Mouse (Mus musculus): ENCODE measurements at regions not wholly inside any gene's neighbourhood (a gene's known extent, or its start where the extent isn't known, plus 50 kb on each side); places are given as distances from the start of the nearest gene placed in this dataset.

DNA sequence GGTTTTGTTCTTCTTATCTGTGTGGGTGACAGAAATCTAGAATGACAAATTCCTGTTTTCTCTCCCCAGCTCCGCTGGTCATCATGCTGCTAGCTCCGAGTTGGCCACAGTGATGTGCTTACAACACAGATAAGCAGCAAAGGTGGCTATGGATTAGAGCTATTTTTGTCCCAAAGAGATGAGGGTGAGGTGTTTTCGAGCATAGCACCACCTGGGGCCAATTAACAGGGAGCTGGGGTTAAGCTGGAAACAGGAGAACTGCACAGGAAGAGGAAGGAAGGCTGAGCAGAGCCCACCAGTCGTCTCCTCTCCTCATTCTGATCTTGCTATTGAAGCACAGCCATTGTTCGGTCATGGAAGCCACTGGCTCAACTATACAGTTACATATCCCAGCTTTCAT is 92.3 kb upstream of the Map1b start:
- no peaks in the 10 kb centered on the region for H3K79me2 ChIP-seq (ENCODE audit: control insufficient read depth, insufficient read depth, low read length, poor library complexity)
- H3K9ac ChIP-seq (ENCODE audit: control insufficient read depth, low read depth, low read length, poor library complexity, severe bottlenecking) = no peak overlapping the region
- DNase-seq (ENCODE audit: low read depth, low spot score) = no peak
- H3K36me3 ChIP-seq (ENCODE audit: control insufficient read depth in 1 of 2, insufficient read depth in 2 of 2, low read length in 2 of 2) = no peaks in the 10 kb centered on the region
- no peaks in the 10 kb centered on the region for H3K9me3 ChIP-seq (replicated peaks; ENCODE audit: insufficient read depth, low read length)
- TF ChIP-seq TCF12 (IDR thresholded peaks at IDR 0.05; ENCODE audit: low read depth, low read length) = no peak
- TF ChIP-seq ZC3H11A (IDR thresholded peaks at IDR 0.05; ENCODE audit: low read depth, low read length) = no peak
- no peak for TF ChIP-seq RAD21 (IDR thresholded peaks at IDR 0.05; ENCODE audit: low read depth, low read length)
- no peak for TF ChIP-seq ZMIZ1 (IDR thresholded peaks at IDR 0.05; ENCODE audit: low read depth, low read length)
- TF ChIP-seq NELFE (IDR thresholded peaks at IDR 0.05; ENCODE audit: low read depth, low read length) = no peak
- TF ChIP-seq GABPA (IDR thresholded peaks at IDR 0.05; ENCODE audit: low read depth, low read length) = no peak
- no peak for TF ChIP-seq MYB (IDR thresholded peaks at IDR 0.05; ENCODE audit: low read depth, low read length)
- TF ChIP-seq CHD2 (IDR thresholded peaks at IDR 0.05; ENCODE audit: low read length) = no peak
- TF ChIP-seq ETS1 (IDR thresholded peaks at IDR 0.05; ENCODE audit: low read depth, low read length) = no peak
- TF ChIP-seq TAL1 (IDR thresholded peaks at IDR 0.05; ENCODE audit: low read length) = no peak
- no peak for TF ChIP-seq RCOR1 (IDR thresholded peaks at IDR 0.05; ENCODE audit: low read depth, low read length)
- TF ChIP-seq UBTF (IDR thresholded peaks at IDR 0.05; ENCODE audit: borderline replicate concordance, insufficient read depth, low read depth, low read length) = no peak
- no peak for TF ChIP-seq POLR2AphosphoS5 (IDR thresholded peaks at IDR 0.05; ENCODE audit: borderline replicate concordance, low read depth, low read length)
- TF ChIP-seq KAT2A (conservative IDR thresholded peaks at IDR 0.05; ENCODE audit: low read depth, low read length) = no peak
- TF ChIP-seq EP300 (IDR thresholded peaks at IDR 0.05; ENCODE audit: low read depth in 1 of 2, low read length in 2 of 2) = no peak
- TF ChIP-seq GATA1 (IDR thresholded peaks at IDR 0.05; ENCODE audit: low read depth, low read length) = no peak
- TF ChIP-seq MEF2A (IDR thresholded peaks at IDR 0.05; ENCODE audit: extremely low read depth, insufficient replicate concordance, low read depth, low read length, poor library complexity, severe bottlenecking) = no peak
- no peak for TF ChIP-seq MXI1 (IDR thresholded peaks at IDR 0.05; ENCODE audit: low read depth, low read length)
- no peak for TF ChIP-seq MYC (IDR thresholded peaks at IDR 0.05; ENCODE audit: low read depth, low read length)
- TF ChIP-seq SIN3A (IDR thresholded peaks at IDR 0.05; ENCODE audit: low read length) = no peak
- H3K4me3 ChIP-seq (ENCODE audit: control insufficient read depth in 1 of 2, insufficient read depth in 1 of 2, low read depth in 2 of 2, low read length in 2 of 2) = no peak overlapping the region
- H3K27me3 ChIP-seq (ENCODE audit: control insufficient read depth in 1 of 2, insufficient read depth in 2 of 2, low read length in 2 of 2) = no peaks in the 10 kb centered on the region
- H3K4me1 ChIP-seq (ENCODE audit: control insufficient read depth in 1 of 2, insufficient read depth in 2 of 2, low read length in 2 of 2) = no peaks in the 10 kb centered on the region
- no peak overlapping the region for H3K27ac ChIP-seq (ENCODE audit: control insufficient read depth, low read depth, low read length)

DNA sequence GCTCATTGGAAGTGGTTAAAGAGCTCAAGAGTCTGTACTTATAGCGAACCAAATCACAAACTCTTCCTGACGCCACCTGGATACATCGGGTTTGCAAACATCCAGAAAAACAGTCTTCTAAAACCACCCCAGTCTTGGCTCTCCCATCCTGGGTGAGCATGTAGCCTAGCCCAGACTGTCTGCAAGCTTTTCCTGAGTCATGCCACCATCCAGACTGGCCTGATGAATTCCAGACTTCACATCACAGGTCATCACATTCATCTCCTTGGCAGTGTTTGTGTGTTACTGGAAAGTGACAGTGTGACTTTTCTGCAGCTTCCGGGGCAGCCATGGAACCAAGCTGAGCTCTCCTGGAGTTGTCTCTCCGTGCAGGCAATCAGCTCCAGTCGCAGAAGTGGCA is 90.9 kb upstream of the Map1b start:
- Histone ChIP-seq H3K4me1 (ENCODE audit: control insufficient read depth in 1 of 2, insufficient read depth in 2 of 2, low read length in 2 of 2) (no peaks in the 10 kb centered on the region), H3K36me3 (ENCODE audit: control insufficient read depth in 1 of 2, insufficient read depth in 2 of 2, low read length in 2 of 2) (no peaks in the 10 kb centered on the region), H3K79me2 (ENCODE audit: control insufficient read depth, insufficient read depth, low read length, poor library complexity) (no peaks in the 10 kb centered on the region), H3K4me3 (ENCODE audit: control insufficient read depth in 1 of 2, insufficient read depth in 1 of 2, low read depth in 2 of 2, low read length in 2 of 2) (no peak overlapping the region), H3K9ac (ENCODE audit: control insufficient read depth, low read depth, low read length, poor library complexity, severe bottlenecking) (no peak overlapping the region), H3K27me3 (ENCODE audit: control insufficient read depth in 1 of 2, insufficient read depth in 2 of 2, low read length in 2 of 2) (no peaks in the 10 kb centered on the region), H3K9me3 (replicated peaks; ENCODE audit: insufficient read depth, low read length) (no peaks in the 10 kb centered on the region), H3K27ac (ENCODE audit: control insufficient read depth, low read depth, low read length) (no peak overlapping the region)
- TF ChIP-seq MYC (IDR thresholded peaks at IDR 0.05; ENCODE audit: low read depth, low read length) = no peak
- TF ChIP-seq MAFK (IDR thresholded peaks at IDR 0.05; ENCODE audit: borderline replicate concordance, low read depth, low read length) = no peak
- TF ChIP-seq ZC3H11A (IDR thresholded peaks at IDR 0.05; ENCODE audit: low read depth, low read length) = no peak
- TF ChIP-seq HCFC1 (IDR thresholded peaks at IDR 0.05; ENCODE audit: low read depth, low read length) = no peak
- no peak for TF ChIP-seq NRF1 (IDR thresholded peaks at IDR 0.05; ENCODE audit: insufficient read depth, low read depth, low read length, poor library complexity, severe bottlenecking)
- no peak for TF ChIP-seq TAL1 (IDR thresholded peaks at IDR 0.05; ENCODE audit: low read length)
- TF ChIP-seq CHD1 (IDR thresholded peaks at IDR 0.05; ENCODE audit: low read depth, low read length) = no peak
- TF ChIP-seq UBTF (IDR thresholded peaks at IDR 0.05; ENCODE audit: borderline replicate concordance, insufficient read depth, low read depth, low read length) = no peak
- no peak for TF ChIP-seq GATA1 (IDR thresholded peaks at IDR 0.05; ENCODE audit: low read depth, low read length)
- TF ChIP-seq USF2 (IDR thresholded peaks at IDR 0.05; ENCODE audit: borderline replicate concordance in 1 of 2, insufficient read depth in 1 of 2, low read depth in 1 of 2, low read length in 2 of 2) = no peak
- no peak for TF ChIP-seq CTCF (IDR thresholded peaks at IDR 0.05 in 2 of 3, conservative IDR thresholded peaks at IDR 0.05 in 1 of 3; ENCODE audit: control insufficient read depth in 1 of 3, insufficient read depth in 1 of 3, low read depth in 2 of 3, low read length in 3 of 3, poor library complexity in 1 of 3, severe bottlenecking in 1 of 3)
- TF ChIP-seq KAT2A (conservative IDR thresholded peaks at IDR 0.05; ENCODE audit: low read depth, low read length) = no peak
- TF ChIP-seq USF1 (IDR thresholded peaks at IDR 0.05; ENCODE audit: low read depth, low read length) = no peak
- TF ChIP-seq TBP (IDR thresholded peaks at IDR 0.05; ENCODE audit: low read depth, low read length) = no peak
- TF ChIP-seq ETS1 (IDR thresholded peaks at IDR 0.05; ENCODE audit: low read depth, low read length) = no peak
- TF ChIP-seq ZMIZ1 (IDR thresholded peaks at IDR 0.05; ENCODE audit: low read depth, low read length) = no peak
- TF ChIP-seq MXI1 (IDR thresholded peaks at IDR 0.05; ENCODE audit: low read depth, low read length) = no peak
- no peak for TF ChIP-seq JUND (IDR thresholded peaks at IDR 0.05; ENCODE audit: low read depth, low read length)
- TF ChIP-seq SIN3A (IDR thresholded peaks at IDR 0.05; ENCODE audit: low read length) = no peak
- no peak for DNase-seq (ENCODE audit: low read depth, low spot score)
